Mouse (Mus musculus) heart, postnatal 0 days (tissue): ENCODE results near the gene Zswim8.

Experiments
- CTCF ChIP-seq: IDR thresholded peaks from 2 replicates; pipeline ENCODE4 v1.5.1; 2016; ENCODE audit warnings: antibody characterized with exemption, control low read depth, low read depth
- EP300 ChIP-seq: IDR thresholded peaks from 2 replicates; pipeline ENCODE4 v1.6.1; 2016; ENCODE audit warnings: antibody characterized with exemption, low read depth

DNA sequence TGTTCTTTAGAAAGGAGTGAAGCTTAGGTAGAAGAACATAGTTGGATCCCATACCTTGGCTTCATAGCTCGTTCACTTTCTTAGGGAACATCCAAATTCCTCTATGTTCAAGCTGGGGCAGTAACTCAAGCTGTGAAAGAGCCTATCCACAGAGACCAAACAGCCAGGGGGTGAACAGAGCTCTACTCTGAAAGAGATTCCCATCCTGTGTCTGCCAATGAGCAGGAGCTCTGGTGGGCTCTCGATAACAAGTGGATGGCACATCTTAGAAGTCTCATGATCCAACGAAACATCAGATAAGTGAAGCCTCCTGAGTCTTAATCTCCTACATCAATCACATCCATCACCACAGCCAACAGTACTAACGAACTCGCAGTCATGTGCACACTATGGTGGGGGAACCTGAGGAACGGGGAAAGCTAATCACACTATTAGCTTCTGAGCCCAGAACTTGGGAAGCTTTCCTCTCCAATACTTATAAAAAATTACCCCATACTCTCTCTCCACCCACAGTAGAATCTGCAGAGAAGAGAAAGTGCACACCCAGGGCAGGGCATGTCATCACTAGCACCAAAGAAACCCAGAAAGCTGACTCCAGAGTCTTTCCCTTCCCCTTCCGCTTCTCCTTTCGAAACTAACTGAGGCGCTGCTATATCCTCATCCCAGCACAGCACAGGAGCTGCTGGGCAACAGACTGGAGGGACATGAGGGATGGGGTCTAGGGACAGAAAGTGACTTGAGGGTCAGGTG lies 23.7 kb downstream of the Zswim8 start:
- TF ChIP-seq CTCF = no peak
- TF ChIP-seq EP300 = no peak
